Mouse (Mus musculus) cerebellum, adult 11 months (tissue): ENCODE measurements around the gene Skp2.
A peak's percentile ranks its signal among the peaks of the same experiment; 100 is the strongest.

Source experiments
- DNase-seq: peaks from one replicate; pipeline ENCODE4 v3.0.0; 2022

The Skp2 gene

GRCm38 (mm10) chr15:9111648-9112047, 43.6 kb downstream of the Skp2 start:
- no peak for DNase-seq

DNA sequence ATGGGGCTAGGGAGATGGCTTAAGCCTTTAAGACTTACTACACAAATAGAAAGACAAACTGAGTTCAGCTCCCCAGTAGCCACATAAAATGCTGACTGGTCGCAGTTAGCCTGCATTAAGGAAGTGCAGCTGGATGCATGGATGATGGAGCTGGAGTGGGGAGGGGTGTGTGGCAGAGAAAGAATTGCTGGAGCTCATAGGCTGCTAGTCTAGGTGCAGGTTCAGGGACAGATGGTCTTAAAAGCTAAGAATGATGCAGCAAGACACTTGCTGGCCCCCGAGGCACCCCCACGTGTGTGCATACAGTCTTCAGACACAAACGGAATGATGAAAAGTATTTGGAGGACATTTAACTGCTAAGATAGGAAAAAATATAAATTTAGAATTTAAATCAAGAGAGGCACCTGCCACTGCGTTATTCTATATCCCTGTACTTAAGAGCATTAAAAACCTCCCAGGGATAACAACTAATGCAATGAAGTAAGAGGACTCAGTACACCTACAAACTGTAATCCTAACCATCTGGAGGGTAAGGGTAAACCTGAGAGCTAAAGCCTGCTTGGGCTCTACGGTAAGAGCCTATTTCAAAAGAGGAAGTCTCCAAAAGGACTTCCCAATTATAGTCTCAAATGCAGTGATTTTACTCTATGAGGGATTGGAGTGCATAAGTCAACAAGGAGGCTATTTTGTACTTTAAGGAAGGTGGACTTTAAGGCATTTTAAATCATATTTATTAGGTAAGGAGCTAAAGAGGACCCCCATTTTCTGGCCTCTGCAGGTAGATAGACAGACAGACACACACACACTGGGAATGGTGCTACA, 44.5 kb downstream of the Skp2 start:
- DNase-seq = no peak

DNA sequence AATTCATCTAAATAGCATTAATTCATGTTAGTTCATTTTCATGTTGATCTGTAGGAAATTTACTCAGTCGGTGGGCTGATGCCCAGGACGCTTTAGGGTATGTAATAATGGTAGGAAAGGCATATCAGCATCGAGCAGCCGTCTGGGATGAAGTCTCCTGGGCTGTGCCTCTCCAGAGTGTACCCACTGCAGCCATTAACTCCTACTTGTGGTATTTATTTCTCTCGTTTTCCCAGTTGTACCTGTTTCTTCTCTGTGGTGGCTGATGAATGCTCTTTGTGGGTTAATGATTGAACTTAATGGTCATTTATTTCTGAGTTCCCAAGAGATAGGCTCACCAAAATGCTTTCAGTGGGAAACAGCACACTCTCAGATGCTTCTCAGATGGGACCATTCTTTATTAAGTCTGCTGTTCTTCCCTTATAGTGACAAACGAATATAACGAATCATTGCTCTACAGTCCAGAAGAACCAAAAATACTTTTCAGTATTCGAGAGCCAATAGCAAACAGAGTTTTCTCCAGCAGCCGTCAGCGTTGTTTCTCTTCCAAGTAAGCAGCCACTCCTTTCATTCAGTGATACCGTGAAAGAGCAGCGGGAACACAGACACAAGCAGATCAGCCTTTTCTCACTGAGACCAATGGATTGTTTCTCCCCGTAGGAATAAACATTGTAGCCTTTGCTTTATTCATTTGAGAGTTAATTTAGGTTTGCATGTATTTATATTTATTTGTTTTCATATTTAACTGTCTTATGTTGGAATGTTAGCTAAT, 48.7 kb downstream of the Skp2 start:
- DNase-seq = no peak

- no peak for DNase-seq
These were observed 54.7 kb downstream of the Skp2 start for GRCm38 (mm10) chr15:9100446-9101077.

- no peak for DNase-seq
These were observed 58.4 kb downstream of the Skp2 start for GRCm38 (mm10) chr15:9096865-9097264.

GRCm38 (mm10) chr15:9094366-9094750, 60.9 kb downstream of the Skp2 start:
- DNase-seq = peak; percentile 21

GRCm38 (mm10) chr15:9093598-9094365, 61.4 kb downstream of the Skp2 start:
- DNase-seq = no peak

DNA sequence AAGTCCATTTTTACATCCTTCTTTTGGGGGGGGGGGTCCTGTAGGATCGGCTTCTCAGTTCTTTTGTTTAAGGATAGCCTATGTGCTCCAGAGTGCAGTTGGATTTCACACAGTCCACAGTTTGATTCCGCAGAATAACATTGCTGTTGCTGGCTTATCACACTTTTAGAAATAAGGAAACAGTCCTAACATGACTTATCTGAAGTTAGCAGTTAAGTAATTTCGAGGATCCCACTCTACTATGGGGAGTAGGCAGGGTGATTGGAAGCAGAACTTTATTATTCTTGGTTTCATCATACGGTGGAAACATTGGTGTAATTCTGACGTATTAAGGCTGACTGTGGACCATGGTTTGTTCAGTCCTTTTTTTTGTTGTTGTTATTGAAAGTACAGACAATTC, 64.6 kb downstream of the Skp2 start:
- no peak for DNase-seq

DNA sequence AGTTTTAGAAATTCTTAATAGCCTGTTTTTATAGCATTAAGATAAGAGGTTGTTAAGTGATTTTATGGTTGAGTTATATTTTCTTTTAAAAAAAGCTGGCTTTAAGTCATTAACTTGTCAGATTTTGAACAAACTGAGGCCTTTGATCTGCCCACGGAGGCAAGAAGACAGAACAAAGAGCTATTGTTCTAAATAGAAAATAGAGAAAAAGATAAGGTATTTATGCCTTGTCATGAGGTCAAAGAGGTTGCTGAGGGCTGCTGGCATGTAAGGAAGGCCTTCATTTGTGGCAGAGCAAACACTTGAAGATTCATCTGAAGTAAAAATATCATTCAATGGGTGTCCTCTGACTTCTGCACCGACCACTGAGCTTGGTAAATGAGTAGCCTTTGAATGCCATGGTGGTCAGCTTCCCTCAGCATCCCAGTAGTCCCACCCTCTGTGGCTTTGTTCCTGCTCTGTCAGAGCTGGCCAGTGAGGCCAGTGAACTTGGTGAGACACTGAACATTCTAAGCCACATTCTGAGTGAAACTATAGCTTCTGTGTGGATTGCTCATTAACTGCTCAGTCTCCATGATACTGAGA, 66.0 kb downstream of the Skp2 start:
- DNase-seq = no peak

DNA sequence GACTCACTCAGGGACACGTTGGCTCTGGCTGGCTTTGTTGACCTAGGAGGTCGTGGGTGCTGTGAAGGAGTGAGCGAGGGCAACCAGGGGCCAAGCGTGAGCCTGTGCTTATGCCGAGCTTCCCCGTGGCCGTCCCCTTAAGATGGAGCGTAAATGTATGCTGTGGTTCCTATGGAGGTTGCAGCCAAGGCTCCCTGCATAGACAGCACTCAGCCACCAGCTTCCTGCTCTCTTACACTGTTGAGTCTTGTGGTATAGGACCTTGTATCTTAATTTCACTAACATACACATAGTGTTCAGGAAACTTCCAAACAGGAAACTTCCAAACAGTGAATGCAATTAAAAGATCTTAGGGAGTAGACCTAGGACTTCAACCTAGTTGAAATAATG, 66.5 kb downstream of the Skp2 start:
- DNase-seq = no peak

DNA sequence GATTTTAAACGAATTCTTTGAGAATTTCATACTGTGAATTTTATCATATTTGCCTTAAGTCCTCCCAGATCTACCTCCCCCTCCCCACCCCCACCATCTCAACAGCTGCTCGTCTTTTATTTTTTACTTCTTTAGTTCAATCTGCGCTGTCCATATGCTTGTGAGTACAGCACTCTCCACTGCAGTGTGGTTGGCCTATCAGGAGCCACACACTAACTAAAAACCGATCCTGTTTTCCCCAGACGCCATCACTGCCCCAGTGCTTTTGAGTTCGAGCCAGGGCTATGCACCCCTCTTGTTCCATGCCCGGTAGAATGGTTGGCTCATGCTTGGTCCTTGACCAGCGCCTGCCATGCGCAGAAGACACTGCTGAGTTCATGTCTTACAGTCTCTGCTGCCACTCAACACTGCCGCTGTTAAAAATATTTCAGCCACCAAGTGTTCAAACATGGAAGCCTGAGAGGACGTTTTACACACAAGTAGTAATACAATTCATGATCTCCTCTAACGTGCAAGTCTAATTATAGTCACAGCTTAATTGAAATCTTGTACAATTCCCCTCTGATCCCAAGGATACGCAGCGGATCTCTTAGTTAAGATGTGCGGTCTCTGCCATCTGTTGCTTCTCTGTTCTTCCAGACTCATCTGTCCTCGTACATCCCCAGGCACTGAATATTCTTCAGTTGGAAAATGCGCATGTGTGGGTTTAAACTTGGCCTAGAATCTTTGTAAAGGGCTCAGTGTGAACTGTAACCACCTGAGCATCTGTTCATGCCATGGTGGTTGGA, 67.1 kb downstream of the Skp2 start:
- no peak for DNase-seq

DNA sequence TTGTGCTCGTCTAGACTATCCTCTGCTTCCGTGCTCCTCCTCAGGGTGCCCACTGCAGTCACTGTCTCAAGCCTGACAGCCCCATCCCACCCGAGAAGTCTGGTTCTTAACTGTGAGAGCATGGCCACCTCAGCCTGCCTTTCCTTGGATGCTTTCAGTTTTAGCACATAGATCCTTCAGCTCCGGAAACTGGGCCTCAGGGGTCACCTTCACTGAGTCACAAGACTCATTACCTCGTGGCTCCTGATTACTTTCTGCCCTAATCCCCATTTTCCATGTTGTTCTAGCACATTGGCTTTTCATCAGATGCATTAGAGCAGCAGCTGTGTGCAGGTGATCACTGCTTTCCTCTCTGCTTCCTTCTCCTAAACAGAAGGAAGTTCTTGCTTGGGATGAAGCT, 67.8 kb downstream of the Skp2 start:
- no peak for DNase-seq

DNA sequence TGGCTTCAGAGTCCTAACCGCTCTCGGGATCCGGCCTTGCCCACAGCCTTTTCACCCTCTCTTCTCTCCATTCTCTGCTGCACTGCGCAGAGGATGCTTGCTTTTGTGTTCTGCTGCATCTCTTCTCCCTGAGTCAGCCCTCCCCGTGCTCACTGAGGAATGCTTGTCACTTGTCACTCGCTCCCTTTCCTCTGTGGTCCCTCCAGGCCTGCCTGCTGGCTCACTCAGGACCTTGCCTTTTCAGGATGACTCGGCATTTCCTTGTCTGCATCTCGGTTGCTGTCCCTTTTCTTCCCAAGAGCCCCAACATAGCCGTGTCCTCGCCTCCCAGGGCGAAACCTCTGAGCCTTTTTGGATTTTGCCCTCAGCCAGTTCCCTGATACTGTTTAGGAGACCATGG, 68.4 kb downstream of the Skp2 start:
- DNase-seq = no peak

DNA sequence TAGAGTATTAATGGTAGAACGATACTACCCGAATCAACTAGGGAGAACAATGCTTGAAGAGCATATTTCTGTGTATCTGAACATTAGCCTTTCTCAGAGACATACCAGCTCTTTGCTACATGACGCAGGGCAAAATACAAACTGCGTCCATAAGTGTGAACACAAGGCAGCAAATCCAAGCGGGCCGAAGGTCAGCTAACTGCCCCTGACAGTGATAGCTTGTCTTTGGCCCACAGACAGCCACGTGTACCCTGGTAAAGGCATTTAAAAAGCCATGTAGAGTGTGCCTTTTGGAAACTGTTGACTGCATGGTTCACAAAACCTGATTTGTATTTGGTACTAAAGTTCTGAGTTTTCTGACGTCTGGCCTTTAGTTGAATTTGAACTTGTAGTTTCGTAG, 72.5 kb downstream of the Skp2 start:
- no peak for DNase-seq

- DNase-seq = no peak
These were observed 73.9 kb downstream of the Skp2 start for GRCm38 (mm10) chr15:9081294-9081693.

GRCm38 (mm10) chr15:9080206-9080605, 75.0 kb downstream of the Skp2 start:
- no peak for DNase-seq

DNA sequence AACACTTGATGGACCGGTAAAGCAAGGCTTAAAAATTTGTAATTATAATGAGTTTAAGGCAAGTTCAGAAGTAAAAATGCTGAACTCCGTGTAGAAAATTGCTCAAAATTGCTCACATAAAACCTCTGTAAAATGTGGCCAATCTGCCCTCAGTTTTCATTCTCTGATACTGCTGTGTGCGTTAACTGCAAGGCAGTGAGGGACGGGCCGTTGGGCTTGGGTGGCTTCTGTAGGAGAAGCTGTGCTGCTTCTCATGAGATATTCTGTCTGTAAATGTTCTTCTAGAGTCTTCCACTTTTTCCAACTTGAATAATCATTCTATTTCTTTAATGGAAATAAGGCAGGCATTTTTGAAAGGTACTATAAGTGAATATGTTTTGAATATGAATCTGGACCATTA, 75.6 kb downstream of the Skp2 start:
- no peak for DNase-seq

DNA sequence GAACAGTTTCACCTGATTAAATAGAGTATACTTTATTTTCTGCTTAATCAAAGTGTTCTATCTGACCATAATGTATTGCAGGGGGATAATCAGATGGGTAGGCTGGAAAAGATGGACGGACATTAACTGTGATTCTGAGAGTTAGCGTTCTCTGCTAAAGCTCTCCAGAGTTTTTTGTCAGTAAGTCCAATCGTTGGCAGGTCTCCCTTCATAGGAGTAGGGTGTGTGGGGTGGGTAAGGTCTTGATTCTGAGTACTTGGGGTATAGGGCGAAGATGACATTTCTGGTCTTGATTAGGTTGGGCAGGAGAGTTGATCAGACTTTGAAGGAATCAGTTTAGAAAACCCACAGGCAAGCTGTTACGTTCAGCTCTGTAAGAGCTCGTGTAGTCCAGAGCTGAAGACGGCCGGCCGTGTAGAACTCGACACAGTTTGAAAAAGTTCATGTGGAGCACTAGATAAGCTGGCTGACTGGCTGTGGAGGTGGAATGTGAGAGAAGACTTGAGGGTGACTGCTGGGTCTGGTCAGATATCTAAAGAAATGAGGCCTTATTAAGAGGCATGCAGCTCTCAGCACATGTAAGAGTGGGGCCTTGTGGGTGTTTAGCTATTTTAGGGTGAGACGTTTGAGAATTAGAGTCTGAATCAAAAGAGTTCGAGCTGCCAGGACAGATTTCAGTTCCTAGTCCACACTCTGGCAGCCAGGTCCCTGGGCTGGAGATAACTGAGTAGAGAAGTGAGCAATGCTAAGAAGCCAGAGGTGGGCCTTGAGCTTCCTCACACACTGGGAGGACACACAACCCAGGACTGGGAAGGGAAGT, 76.5 kb downstream of the Skp2 start:
- no peak for DNase-seq

GRCm38 (mm10) chr15:9075608-9076200, 79.5 kb downstream of the Skp2 start:
- no peak for DNase-seq

DNA sequence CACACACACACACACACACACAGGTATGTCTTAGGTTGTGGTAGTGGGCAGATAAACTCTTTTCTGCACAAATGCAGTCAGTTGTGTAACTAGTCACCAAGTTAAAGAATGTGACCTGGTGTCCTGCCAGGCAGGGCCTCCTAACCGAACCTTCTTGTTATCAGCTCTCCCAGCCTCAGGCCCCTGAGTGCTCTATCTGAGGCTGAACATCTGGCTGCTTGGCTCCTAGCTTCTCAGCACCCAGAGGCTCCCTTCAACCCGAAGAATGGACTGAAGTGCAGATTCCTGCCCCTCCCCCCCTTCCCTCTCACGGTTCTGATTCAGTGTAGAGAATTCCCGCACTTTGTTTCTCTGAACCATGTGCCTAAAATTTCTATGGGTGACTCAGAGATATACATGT, 80.6 kb downstream of the Skp2 start:
- no peak for DNase-seq

DNA sequence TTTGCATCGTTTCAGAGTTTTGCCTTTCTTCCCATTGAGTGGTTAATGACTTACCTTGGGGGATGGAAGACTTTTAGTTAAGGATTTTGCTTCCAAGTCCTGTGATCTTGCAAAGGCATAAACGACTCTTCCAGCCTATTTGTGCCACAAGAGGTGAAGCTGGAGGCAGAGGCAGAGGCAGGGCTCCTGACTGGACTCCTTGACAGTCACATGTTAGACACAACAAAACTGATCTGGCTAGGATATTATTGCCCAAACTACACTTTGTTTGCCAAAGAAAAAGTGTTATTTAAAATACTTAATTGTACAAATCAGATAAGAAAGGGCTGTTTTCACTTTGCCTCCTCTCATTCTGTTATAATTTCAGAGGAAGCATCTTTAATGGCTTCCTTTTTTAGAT, 81.1 kb downstream of the Skp2 start:
- no peak for DNase-seq
